ENCODE assay signal across 11 mouse cellular contexts in the genomic region with DNA sequence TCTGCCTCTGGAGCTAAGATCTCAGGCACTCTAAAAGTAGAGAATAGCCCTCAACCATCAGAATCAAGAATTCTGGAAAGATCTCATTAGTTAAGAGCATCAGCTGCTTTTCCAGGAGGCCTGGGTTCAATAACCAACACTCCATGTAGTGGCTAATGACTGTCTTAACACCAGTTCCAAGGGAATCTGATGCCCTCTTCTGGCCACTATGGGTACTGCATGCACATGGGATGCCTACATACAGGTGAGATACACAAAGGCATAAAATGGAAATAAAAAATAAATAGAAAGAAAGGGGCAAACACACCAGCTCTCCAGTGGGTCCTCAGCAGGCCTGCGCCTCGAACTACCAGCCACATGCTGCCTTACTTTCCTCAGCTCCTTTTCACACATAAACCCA.
A peak's percentile ranks its signal among the peaks of the same experiment; 100 is the strongest.
DNase-seq lines count a peak whose midpoint lies in the region; ATAC-seq and TF ChIP-seq lines count a peak whose summit lies in the region.
"Had no signal": no experiment of that assay in that cellular context is flagged by ENCODE, and none has a peak within 500 bp of the region (broad histone marks: within the 10 kb centered on the region; RNA-seq: fewer than 3 reads in every experiment).

No protein-coding gene starts in this region.

- no peak overlapping the region for H3K4me3 ChIP-seq in left cerebral cortex, adult 2 months
- H3K4me3 ChIP-seq: limb, embryonic 12.5 days had no signal

- no peak; the same call in 1 of the 2 replicates for ATAC-seq in erythroid progenitor cell, adult 5-6 weeks (replicated peaks; ENCODE audit: low FRiP score, poor library complexity, severe bottlenecking)

- TF ChIP-seq CTCF in left cerebral cortex, adult 2 months (IDR thresholded peaks at IDR 0.05): peak; percentile 47

- intact Hi-C loops in left cerebral cortex, adult 2 months (cut with DNase I): no loop called here
- intact Hi-C loops in left cerebral cortex, postnatal 25 days (cut with DNase I): no loop called here

- DNase-seq in adrenal gland, postnatal 14 days: peak; percentile 21
- DNase-seq in adrenal gland, adult (ENCODE audit: inconsistent age in 2 of 2, low spot score in 1 of 2): no peak
- DNase-seq in left cerebral cortex, adult 2 months (ENCODE audit: extremely low spot score in 1 of 2, low spot score in 2 of 2): no peak
- no peak for DNase-seq in left cerebral cortex, postnatal 25 days (ENCODE audit: low spot score in 2 of 2)
- DNase-seq in c-Kit-positive CD71-positive TER-119-negative erythroid progenitor cells, embryonic 14.5 days (ENCODE audit: low read depth): peak; percentile 10
- DNase-seq in testis, postnatal 10 days (ENCODE audit: low spot score): peak; percentile 59
- no peak for DNase-seq in left cerebral cortex, adult 9 months (ENCODE audit: low spot score in 2 of 2)
- DNase-seq: cerebellum, adult 11-12 months; spleen, adult 18-20 months had no signal

- H3K27ac ChIP-seq in left cerebral cortex, adult 2 months: no peak overlapping the region

Comparison
In these comparisons a context has a peak if more than half of its experiments do, and no peak if none do; other contexts are left out.
1. DNase-seq: peak in adrenal gland, postnatal 14 days (single experiment), c-Kit-positive CD71-positive TER-119-negative erythroid progenitor cells, embryonic 14.5 days (single experiment) and testis, postnatal 10 days (single experiment); none in adrenal gland, adult (0 of 2), left cerebral cortex, adult 2 months (0 of 2), left cerebral cortex, postnatal 25 days (0 of 2) and left cerebral cortex, adult 9 months (0 of 2).